Mouse (Mus musculus) adrenal gland, adult 8-10 months (tissue): Measurements from ENCODE around the gene Tecta. TPM values are rescaled to one million over a fixed set of nuclear protein-coding genes. Genes with fewer than 3 reads are reported as not detected.
A peak's percentile ranks its signal among the peaks of the same experiment; 100 is the strongest.

Source experiments
- DNase-seq: peaks from one replicate; pipeline ENCODE4 v3.0.0; 2022
- microRNA-seq, 2 experiments: library from miRNA; unstranded; fragments of <30 nt; microRNA quantifications; one replicate each; pipeline ENCODE4 v1.2.0; 2022
- total RNA-seq, 4 experiments: library from RNA; stranded (reverse); gene quantifications; 2 replicates each; pipeline ENCODE4 v1.2.4; 2022

The Tecta gene
- total RNA-seq, 4 experiments from 2014 or later, result 0.23 to 0.71 (median 0.41) TPM

GRCm38 (mm10) chr9:42317337-42317736, 82.4 kb downstream of the Tecta start:
- peak; percentile 60 for DNase-seq

DNA sequence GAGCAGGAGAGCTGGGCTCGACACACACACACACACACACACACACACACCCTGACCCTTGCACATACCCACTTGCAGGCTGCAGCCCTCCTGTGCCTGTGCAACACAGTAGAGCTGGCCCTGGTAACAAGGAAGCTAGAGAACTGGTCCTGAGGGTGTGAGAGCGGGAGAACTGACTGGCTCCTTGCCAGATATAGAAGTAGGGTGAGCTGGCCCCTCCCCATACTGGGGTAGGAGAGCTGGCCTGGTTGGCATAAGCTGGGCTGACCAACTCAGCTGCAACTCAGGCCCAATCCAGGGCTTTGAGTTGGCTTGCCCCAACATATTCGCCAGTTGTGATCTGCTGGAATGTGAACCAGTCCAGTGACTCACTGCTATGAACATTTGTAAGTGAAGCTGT, 83.9 kb downstream of the Tecta start:
- DNase-seq, result no peak

GRCm38 (mm10) chr9:42314959-42315358, 84.8 kb downstream of the Tecta start:
- DNase-seq, result no peak

DNA sequence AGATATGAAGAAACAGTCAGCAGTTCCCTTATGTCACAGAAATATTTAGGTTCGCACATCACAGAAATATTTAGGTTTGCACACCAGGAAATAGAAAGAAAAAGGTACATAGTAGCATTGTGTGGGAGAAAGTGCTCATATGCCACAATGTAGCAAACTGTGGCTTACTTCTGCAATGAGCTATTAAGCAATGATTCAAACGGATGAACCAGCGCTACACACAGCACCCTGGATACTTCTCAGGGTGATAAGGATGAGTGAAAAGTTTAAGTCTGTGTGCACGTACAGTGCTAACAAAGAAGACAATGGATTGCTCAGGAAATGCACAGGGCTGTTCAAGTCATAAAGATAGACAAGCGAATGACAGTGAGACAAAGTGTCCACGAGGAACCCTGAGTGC, 85.3 kb downstream of the Tecta start:
- no peak for DNase-seq

DNA sequence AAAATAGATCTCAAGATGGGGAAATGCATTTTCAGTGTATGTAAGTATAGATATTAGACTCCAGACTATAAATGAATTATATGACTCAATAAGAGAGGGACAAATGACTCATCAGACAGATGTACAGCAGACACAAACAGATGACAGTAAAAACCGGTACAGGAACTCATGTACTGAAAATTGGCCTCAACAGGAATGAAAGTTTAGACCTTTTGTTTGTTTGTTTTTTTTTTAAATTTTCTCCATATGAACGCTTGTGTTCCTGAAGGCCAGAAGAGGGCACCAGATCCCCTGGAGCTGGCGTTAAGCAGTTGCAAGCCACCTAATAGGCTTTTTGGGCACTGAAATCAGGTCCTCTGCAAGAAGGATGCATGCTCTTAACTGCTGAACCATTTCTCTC, 85.9 kb downstream of the Tecta start:
- no peak for DNase-seq

- no peak for DNase-seq
Observed at GRCm38 (mm10) chr9:42311311-42311710, 88.4 kb downstream of the Tecta start.

GRCm38 (mm10) chr9:42303894-42304293, 95.8 kb downstream of the Tecta start:
- DNase-seq, result peak; percentile 40

DNA sequence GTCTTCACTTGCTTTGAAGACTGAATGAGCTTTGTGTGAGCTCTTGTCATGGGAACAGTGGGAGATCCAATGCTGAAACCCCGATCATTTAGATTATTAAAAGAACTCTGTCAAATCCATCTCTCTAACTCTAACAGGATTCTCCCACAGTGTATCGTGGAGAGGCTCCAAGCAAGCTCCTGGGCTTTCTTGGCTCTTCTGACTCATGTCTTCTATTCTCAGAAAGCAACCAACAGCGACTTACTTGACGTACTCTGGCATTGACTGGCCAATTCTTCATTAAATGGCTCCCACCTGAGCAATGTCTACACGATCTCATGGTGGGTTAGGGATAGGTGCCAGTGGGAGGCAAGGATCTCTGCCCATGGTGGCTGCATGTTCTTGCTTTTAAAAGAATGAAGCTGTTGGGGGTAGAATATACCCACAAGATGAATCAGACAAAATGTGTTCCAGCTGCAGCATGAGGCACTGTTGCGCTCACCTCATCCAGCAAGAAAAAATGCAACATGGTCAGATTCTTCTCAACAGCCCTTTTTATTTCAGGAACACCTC, 98.6 kb downstream of the Tecta start:
- DNase-seq, result no peak

DNA sequence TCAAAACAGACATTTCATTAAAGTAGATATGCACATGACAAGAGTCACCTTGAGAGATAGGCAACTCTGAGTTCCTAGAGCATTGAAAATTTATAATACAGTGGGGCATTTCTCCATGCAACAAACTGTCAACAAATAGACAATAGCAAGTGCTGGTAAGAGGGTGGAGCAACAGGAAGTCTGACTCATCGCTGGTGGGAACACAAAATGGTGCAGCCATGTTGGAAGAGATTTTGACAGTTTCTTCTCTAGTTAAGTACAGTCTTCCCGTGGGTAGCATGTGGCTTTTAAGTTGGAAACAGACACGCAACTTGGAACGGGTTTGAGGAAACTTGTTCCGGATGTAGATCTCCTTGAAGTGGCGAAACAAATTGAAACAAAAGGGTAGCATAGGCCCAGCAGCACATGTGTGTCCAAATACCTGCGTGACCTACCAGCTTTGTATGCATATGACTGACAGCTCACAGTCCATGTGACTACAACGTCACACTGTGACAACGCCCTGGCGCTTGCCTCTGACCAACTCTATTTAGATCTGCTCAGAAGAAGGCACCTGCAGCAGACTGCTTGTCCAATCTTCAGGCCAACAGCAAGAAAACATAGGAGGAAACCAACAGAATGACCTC, 103.3 kb downstream of the Tecta start:
- no peak for DNase-seq

DNA sequence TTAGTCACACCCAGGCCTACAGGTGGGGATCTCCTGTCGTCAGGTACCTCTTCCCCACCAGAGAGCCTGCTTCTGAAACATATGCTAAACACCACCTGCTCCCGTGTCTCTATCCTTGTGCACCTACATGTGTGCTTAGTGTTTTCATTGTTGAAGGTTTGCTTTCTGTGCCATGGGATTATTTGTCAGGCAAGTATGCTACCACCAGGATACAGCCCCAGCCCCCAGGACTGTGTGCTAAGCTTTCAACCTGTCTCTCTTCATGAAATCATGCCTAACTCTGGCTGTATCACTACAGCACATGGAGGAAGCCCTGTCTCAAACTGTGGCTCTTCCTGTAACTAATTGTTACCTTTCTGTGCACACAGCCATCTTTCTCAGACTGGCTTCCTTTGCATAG, 105.6 kb downstream of the Tecta start:
- DNase-seq, result no peak

GRCm38 (mm10) chr9:42293596-42293995, 106.1 kb downstream of the Tecta start:
- no peak for DNase-seq

DNA sequence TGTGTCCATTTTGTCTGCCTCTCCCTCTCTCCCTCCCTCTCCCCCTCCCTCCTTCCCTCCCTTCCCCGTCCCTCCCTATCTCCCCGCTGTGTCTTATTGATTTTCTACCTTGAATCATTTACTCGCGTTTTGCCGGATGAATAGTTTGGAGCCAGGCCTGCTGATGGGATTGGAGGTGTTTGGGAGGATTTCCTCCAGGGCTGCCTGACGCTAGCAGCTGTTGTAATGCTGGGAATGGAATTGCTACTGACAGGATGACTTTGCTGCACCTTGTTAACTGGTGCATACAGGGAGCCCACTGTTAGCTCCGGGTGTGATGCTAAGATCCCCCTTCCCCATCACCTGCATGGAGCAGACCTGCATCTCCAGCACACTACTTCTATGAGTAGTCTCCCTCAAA, 106.7 kb downstream of the Tecta start:
- DNase-seq, result no peak

- peak; percentile 36 for DNase-seq
Observed at GRCm38 (mm10) chr9:42279676-42280075, 120.1 kb downstream of the Tecta start.

Small RNAs within 50 kb of the gene (microRNA-seq; reads per million reads assigned to microRNA genes)
- gene Gm44311, result 0 reads per million in 2 experiments

Other genes with a start within 250 kb of the Tecta start
- gene Sc5d, start 135.7 kb downstream of the Tecta start, total RNA-seq, result 100 to 1,000 TPM in 1 of 4 experiments, 10 to 100 TPM in 3; 66.2 to 126 (median 84.4) TPM
- 10 to 100 TPM; 62.7 to 75.1 (median 65.4) TPM for gene Tbcel, start 107.9 kb upstream of the Tecta start, total RNA-seq